Mouse (Mus musculus): ENCODE data around the gene Rab5c. TPM values are rescaled to one million over a fixed set of nuclear protein-coding genes. Genes with fewer than 3 reads are reported as not detected.

Rab5c gene
- polyA plus RNA-seq, 1 experiment from 2014 or later, result 41.1 TPM

DNA sequence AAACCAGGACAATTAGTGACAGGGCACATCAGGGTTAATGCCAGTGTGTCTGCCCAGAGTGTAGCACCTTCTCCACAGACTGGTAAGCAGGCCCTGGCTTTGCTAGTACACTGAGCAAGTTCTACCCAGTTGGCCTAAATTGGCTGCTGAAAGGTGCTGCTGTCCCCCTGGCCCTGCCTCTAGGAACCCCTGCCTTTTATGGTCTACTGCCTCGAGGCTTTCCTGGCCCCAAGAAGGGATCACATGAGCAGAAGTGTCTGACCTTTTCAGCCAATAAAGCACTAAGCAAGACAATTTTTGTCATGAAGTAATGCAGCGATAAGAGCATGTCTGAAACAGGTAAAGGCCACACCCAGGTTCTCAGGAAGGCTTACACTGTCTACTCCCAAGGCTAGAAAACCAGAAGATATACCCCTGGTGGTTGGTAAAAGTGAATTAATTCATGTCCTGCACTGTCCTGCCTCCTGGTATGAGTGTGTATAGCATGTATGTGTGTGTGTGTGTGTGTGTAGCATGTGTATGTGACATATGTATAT, 15.5 kb downstream of the Rab5c start:
- peak overlapping the region; percentile 86 for H3K27ac ChIP-seq (ENCODE audit: low read depth, low read length)
- no peak overlapping the region for H3K4me3 ChIP-seq (ENCODE audit: low read depth, low read length)
- H3K36me3 ChIP-seq (ENCODE audit: control insufficient read depth, insufficient read depth, low read length), result peaks cover 7% of the 10 kb centered on the region
- H3K9ac ChIP-seq (ENCODE audit: low read depth, low read length), result 0 out of 2 replicates have a peak overlapping the region, but pooled peaks have one; percentile 46
- peaks cover 45% of the 10 kb centered on the region for H3K4me1 ChIP-seq (ENCODE audit: control insufficient read depth, insufficient read depth, low read length)
- 52% methylated on average over 2 of the region's 2 CpGs for WGBS (ENCODE audit: insufficient replicate concordance)
- H3K27me3 ChIP-seq (ENCODE audit: control insufficient read depth, insufficient read depth, low read length), result no peaks in the 10 kb centered on the region
- H3K4me2 ChIP-seq, result peak overlapping the region; percentile 16; the same call in 1 of the 2 replicates
- no peak for ATAC-seq (replicated peaks; ENCODE audit: insufficient number of reproducible peaks, low FRiP score, low TSS enrichment)
- H3K9me3 ChIP-seq (replicated peaks; ENCODE audit: control insufficient read depth, low read length), result no peaks in the 10 kb centered on the region

DNA sequence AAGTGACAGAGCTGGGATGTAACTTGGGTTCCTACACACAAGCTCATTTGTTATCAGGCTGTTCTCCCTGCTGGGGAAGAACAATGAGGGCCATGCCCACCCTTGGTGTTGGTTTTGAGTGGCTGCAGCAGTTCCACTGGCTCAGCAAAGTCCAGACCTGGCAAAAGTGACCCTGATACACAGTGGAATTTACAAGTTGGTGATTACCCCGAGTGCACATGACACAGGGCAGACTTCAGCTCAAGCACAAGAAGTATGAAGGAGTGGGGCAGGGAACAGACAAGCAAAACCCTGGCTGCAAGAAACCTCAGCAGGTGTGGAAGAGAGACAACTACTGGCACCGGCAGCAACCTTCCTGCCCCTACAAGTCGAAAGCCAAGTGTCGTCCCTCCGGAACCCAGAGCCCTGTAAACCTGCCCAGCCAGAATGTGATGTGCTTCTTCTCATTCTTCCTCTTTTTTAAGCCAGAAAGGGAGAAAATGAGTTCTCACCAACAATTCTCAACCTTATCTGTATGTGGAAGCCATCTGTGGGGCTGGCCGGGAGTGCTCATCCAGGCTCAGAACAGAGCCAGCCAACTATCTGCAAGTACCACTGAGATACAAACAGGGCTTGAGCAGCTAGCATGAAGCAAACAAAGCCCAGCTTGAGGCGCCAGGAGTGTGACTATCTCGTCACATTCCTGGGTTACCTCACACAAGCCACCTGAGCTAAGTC, 16.1 kb downstream of the Rab5c start:
- Histone ChIP-seq H3K9me3 (replicated peaks; ENCODE audit: control insufficient read depth, low read length) (no peaks in the 10 kb centered on the region), H3K4me3 (ENCODE audit: low read depth, low read length) (no peak overlapping the region), H3K27me3 (ENCODE audit: control insufficient read depth, insufficient read depth, low read length) (no peaks in the 10 kb centered on the region), H3K36me3 (ENCODE audit: control insufficient read depth, insufficient read depth, low read length) (peaks cover 8% of the 10 kb centered on the region), H3K4me2 (peak overlapping the region; percentile 16; the same call in 1 of the 2 replicates), H3K27ac (ENCODE audit: low read depth, low read length) (peak overlapping the region; percentile 86), H3K4me1 (ENCODE audit: control insufficient read depth, insufficient read depth, low read length) (peaks cover 45% of the 10 kb centered on the region), H3K9ac (ENCODE audit: low read depth, low read length) (0 out of 2 replicates have a peak overlapping the region, but pooled peaks have one; percentile 46)
- no peak for ATAC-seq (replicated peaks; ENCODE audit: insufficient number of reproducible peaks, low FRiP score, low TSS enrichment)
- WGBS (ENCODE audit: insufficient replicate concordance), result 40% methylated on average over 8 of the region's 8 CpGs

DNA sequence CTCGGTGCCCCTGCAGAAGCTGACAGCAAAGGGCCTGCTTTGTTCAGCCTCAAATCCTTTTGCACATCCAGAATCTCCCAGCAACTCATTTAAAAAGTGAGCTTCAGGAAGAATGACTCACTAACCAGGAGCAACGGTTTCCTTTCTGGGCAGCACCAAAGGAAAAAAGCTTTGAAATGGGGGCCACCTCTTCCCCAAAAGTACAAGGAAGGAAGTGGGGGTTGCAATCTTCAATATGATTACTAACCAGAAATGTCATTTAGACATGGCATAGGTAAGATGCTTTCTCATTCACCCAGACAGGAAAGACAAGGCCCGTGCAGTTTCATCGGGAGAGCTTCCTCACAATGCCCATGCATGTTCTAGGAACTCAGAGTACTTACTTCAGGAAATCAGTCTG, 16.8 kb downstream of the Rab5c start:
- Histone ChIP-seq H3K9ac (ENCODE audit: low read depth, low read length) (peak overlapping the region; percentile 60), H3K4me3 (ENCODE audit: low read depth, low read length) (no peak overlapping the region), H3K36me3 (ENCODE audit: control insufficient read depth, insufficient read depth, low read length) (peaks cover 12% of the 10 kb centered on the region), H3K9me3 (replicated peaks; ENCODE audit: control insufficient read depth, low read length) (no peaks in the 10 kb centered on the region), H3K27ac (ENCODE audit: low read depth, low read length) (peak overlapping the region; percentile 86), H3K4me2 (no peak overlapping the region), H3K27me3 (ENCODE audit: control insufficient read depth, insufficient read depth, low read length) (no peaks in the 10 kb centered on the region), H3K4me1 (ENCODE audit: control insufficient read depth, insufficient read depth, low read length) (peaks cover 45% of the 10 kb centered on the region)
- no peak for ATAC-seq (replicated peaks; ENCODE audit: insufficient number of reproducible peaks, low FRiP score, low TSS enrichment)
- 51% methylated on average over 4 of the region's 4 CpGs for WGBS (ENCODE audit: insufficient replicate concordance)

DNA sequence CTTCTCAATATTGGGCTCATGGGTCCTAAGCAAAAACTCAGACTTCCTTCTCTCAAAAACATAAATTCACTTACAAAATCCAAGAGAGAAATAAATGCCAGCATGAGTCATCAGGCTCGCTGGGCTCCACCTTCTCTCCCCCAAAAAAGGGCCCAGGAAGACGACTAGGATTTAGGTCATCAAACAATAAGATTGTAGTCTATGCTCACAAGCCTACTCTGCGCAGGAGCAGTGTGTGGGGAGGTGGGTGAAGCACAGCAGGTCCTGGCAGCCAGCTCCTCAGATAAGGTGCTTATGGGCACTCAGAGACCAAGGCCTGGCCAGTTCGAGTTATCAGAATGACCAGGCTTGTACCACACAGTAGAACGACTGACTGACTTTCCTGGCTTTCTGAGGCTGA, 17.7 kb downstream of the Rab5c start:
- H3K4me2 ChIP-seq, result 0 out of 2 replicates have a peak overlapping the region, but pooled peaks have one; percentile 8
- H3K36me3 ChIP-seq (ENCODE audit: control insufficient read depth, insufficient read depth, low read length), result peaks cover 16% of the 10 kb centered on the region
- H3K4me3 ChIP-seq (ENCODE audit: low read depth, low read length), result no peak overlapping the region
- H3K9ac ChIP-seq (ENCODE audit: low read depth, low read length), result 0 out of 2 replicates have a peak overlapping the region, but pooled peaks have one; percentile 60
- ATAC-seq (replicated peaks; ENCODE audit: insufficient number of reproducible peaks, low FRiP score, low TSS enrichment), result no peak
- H3K9me3 ChIP-seq (replicated peaks; ENCODE audit: control insufficient read depth, low read length), result no peaks in the 10 kb centered on the region
- WGBS (ENCODE audit: insufficient replicate concordance), result 46% methylated on average over 5 of the region's 5 CpGs
- peaks cover 42% of the 10 kb centered on the region for H3K4me1 ChIP-seq (ENCODE audit: control insufficient read depth, insufficient read depth, low read length)
- peak overlapping the region; percentile 86; the same call in 1 of the 2 replicates for H3K27ac ChIP-seq (ENCODE audit: low read depth, low read length)
- no peaks in the 10 kb centered on the region for H3K27me3 ChIP-seq (ENCODE audit: control insufficient read depth, insufficient read depth, low read length)

DNA sequence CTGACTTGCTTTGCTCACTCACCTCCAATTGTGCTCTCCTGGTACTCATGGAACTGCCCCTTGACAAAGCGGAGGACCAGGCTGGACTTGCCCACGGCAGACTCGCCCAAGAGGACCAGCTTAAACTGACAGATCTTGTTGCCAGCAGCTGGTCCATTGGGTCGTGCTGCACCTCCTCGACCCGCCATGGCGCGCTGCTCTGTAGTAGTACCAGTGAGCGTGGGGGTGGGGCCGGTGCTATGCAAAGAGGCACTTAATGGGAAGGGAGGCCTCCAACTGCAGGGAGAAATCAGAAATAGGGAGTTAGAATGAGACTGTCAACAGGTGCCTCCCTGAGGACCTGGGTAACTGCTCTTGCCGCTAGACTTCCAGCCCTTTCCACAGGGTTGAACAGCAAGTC, 18.1 kb downstream of the Rab5c start:
- ATAC-seq (replicated peaks; ENCODE audit: insufficient number of reproducible peaks, low FRiP score, low TSS enrichment), result no peak
- H3K9ac ChIP-seq (ENCODE audit: low read depth, low read length), result no peak overlapping the region
- H3K4me2 ChIP-seq, result no peak overlapping the region
- H3K4me3 ChIP-seq (ENCODE audit: low read depth, low read length), result no peak overlapping the region
- H3K36me3 ChIP-seq (ENCODE audit: control insufficient read depth, insufficient read depth, low read length), result peaks cover 16% of the 10 kb centered on the region
- H3K4me1 ChIP-seq (ENCODE audit: control insufficient read depth, insufficient read depth, low read length), result peaks cover 37% of the 10 kb centered on the region
- no peaks in the 10 kb centered on the region for H3K9me3 ChIP-seq (replicated peaks; ENCODE audit: control insufficient read depth, low read length)
- H3K27ac ChIP-seq (ENCODE audit: low read depth, low read length), result no peak overlapping the region
- no peaks in the 10 kb centered on the region for H3K27me3 ChIP-seq (ENCODE audit: control insufficient read depth, insufficient read depth, low read length)
- 86% methylated on average over 11 of the region's 11 CpGs for WGBS (ENCODE audit: insufficient replicate concordance)

DNA sequence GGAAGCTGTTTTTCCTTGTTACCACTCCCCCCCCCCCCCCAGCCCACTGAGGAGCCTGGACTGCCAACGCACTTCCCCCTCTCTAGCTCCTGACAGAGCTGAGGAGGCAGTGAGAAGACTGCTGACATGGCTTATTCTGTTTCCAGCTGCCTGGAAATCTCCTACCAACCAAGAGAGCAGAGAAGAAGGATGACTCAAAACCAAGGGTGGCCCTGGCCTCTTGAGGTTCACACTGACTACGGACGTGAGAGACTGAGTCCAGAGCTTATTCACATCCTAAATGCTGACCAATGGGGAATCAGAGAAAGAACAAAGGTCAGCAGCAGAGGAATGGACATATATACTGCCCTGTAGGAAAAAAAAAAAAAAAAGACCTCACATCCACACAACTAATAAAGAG, 18.7 kb downstream of the Rab5c start:
- Histone ChIP-seq H3K27me3 (ENCODE audit: control insufficient read depth, insufficient read depth, low read length) (no peaks in the 10 kb centered on the region), H3K27ac (ENCODE audit: low read depth, low read length) (no peak overlapping the region), H3K4me2 (no peak overlapping the region), H3K4me3 (ENCODE audit: low read depth, low read length) (no peak overlapping the region), H3K4me1 (ENCODE audit: control insufficient read depth, insufficient read depth, low read length) (peaks cover 40% of the 10 kb centered on the region), H3K36me3 (ENCODE audit: control insufficient read depth, insufficient read depth, low read length) (peaks cover 16% of the 10 kb centered on the region), H3K9ac (ENCODE audit: low read depth, low read length) (no peak overlapping the region), H3K9me3 (replicated peaks; ENCODE audit: control insufficient read depth, low read length) (no peaks in the 10 kb centered on the region)
- 81% methylated on average over 3 of the region's 3 CpGs for WGBS (ENCODE audit: insufficient replicate concordance)
- ATAC-seq (replicated peaks; ENCODE audit: insufficient number of reproducible peaks, low FRiP score, low TSS enrichment), result no peak

DNA sequence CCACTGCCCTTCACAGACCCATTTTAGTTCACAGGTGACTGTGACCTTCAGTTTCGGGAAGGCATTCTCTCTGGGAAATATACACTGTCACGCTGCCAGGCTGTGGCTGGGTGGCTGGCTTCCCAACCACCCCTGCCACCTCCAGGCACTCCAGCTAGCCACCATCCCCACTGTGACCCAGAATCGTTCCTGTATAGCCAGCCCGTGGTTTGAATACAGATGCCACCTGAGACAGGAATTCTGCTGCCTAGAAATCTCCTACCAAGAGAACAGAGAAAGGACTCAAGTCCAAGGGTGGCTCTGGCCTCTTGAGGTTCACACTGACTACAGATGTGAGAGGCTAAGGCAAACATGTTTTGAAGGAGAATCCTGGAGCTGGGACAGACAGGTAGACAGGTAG, 19.1 kb downstream of the Rab5c start:
- H3K4me3 ChIP-seq (ENCODE audit: low read depth, low read length), result no peak overlapping the region
- no peak overlapping the region for H3K27ac ChIP-seq (ENCODE audit: low read depth, low read length)
- no peaks in the 10 kb centered on the region for H3K27me3 ChIP-seq (ENCODE audit: control insufficient read depth, insufficient read depth, low read length)
- 90% methylated on average over 4 of the region's 4 CpGs for WGBS (ENCODE audit: insufficient replicate concordance)
- ATAC-seq (replicated peaks; ENCODE audit: insufficient number of reproducible peaks, low FRiP score, low TSS enrichment), result no peak
- no peaks in the 10 kb centered on the region for H3K9me3 ChIP-seq (replicated peaks; ENCODE audit: control insufficient read depth, low read length)
- no peak overlapping the region for H3K9ac ChIP-seq (ENCODE audit: low read depth, low read length)
- peaks cover 45% of the 10 kb centered on the region for H3K4me1 ChIP-seq (ENCODE audit: control insufficient read depth, insufficient read depth, low read length)
- peaks cover 16% of the 10 kb centered on the region for H3K36me3 ChIP-seq (ENCODE audit: control insufficient read depth, insufficient read depth, low read length)
- no peak overlapping the region for H3K4me2 ChIP-seq

DNA sequence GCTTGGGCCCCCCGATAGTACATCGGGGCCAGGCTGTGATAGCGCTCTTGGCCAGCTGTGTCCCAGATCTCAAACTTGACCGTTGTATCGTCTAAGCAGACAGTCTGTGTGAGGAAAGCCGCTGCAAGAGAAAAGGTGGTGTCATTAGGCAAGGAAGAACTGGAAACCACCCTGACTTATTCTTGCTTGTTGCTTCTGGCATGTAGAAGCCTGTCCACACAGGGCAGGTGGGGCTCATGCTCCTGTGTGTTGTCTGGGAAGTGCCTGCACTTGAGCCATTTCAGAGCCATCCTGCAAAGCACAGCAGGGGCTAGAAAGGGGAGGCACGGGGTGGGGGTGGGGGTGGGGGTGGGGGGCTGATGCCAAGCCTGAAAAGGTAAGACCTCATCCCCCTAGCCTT, 19.6 kb downstream of the Rab5c start:
- peaks cover 16% of the 10 kb centered on the region for H3K36me3 ChIP-seq (ENCODE audit: control insufficient read depth, insufficient read depth, low read length)
- H3K27me3 ChIP-seq (ENCODE audit: control insufficient read depth, insufficient read depth, low read length), result no peaks in the 10 kb centered on the region
- no peaks in the 10 kb centered on the region for H3K9me3 ChIP-seq (replicated peaks; ENCODE audit: control insufficient read depth, low read length)
- H3K27ac ChIP-seq (ENCODE audit: low read depth, low read length), result no peak overlapping the region
- no peak for ATAC-seq (replicated peaks; ENCODE audit: insufficient number of reproducible peaks, low FRiP score, low TSS enrichment)
- H3K4me1 ChIP-seq (ENCODE audit: control insufficient read depth, insufficient read depth, low read length), result peaks cover 47% of the 10 kb centered on the region
- WGBS (ENCODE audit: insufficient replicate concordance), result 86% methylated on average over 7 of the region's 7 CpGs
- H3K9ac ChIP-seq (ENCODE audit: low read depth, low read length), result no peak overlapping the region
- no peak overlapping the region for H3K4me2 ChIP-seq
- no peak overlapping the region for H3K4me3 ChIP-seq (ENCODE audit: low read depth, low read length)

DNA sequence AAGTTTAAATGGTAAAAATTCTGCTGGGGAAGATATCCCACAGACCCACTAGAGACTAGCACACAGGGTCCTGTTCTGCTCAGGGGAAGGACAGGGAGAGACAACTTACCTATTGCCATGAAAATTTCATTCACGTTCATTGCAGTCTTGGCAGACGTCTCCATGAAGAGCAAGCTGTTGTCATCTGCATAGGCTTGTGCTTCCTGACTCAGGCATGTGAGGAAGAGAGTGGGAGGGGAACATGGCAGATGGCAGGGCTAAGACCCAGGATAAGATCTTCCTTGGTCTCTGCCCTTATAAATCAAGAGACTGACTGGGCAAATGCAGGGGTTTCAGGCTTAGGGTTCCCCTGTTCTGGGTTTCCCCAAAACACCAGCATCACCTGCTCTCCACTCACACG, 21.4 kb downstream of the Rab5c start:
- ATAC-seq (replicated peaks; ENCODE audit: insufficient number of reproducible peaks, low FRiP score, low TSS enrichment), result no peak
- no peaks in the 10 kb centered on the region for H3K9me3 ChIP-seq (replicated peaks; ENCODE audit: control insufficient read depth, low read length)
- peaks cover 42% of the 10 kb centered on the region for H3K4me1 ChIP-seq (ENCODE audit: control insufficient read depth, insufficient read depth, low read length)
- WGBS (ENCODE audit: insufficient replicate concordance), result 85% methylated on average over 3 of the region's 3 CpGs
- H3K9ac ChIP-seq (ENCODE audit: low read depth, low read length), result no peak overlapping the region
- no peaks in the 10 kb centered on the region for H3K27me3 ChIP-seq (ENCODE audit: control insufficient read depth, insufficient read depth, low read length)
- H3K4me3 ChIP-seq (ENCODE audit: low read depth, low read length), result no peak overlapping the region
- no peak overlapping the region for H3K4me2 ChIP-seq
- H3K36me3 ChIP-seq (ENCODE audit: control insufficient read depth, insufficient read depth, low read length), result peaks cover 16% of the 10 kb centered on the region
- H3K27ac ChIP-seq (ENCODE audit: low read depth, low read length), result no peak overlapping the region

Data from heart, embryonic 11.5 days (tissue).